Mouse (Mus musculus) stomach, embryonic 16.5 days (tissue): ENCODE measurements around the gene Foxp1. TPM values are rescaled to one million over a fixed set of nuclear protein-coding genes. Genes with fewer than 3 reads are reported as not detected.

Experiments used
- ATAC-seq: fragments of 200-750 bp; cut with Nextera tagmentation; 2 replicates; pipeline ENCODE4 v1.8.0; 2017; ENCODE audit warnings: moderate number of reproducible peaks, moderate TSS enrichment; ENCODE audit not compliant: insufficient read depth, low FRiP score
- H3K27ac ChIP-seq: fragments of 300-500 bp; sonication (generic); 2 replicates; pipeline ENCODE4 v1.5.1; 2014; ENCODE audit warnings: low read length
- H3K27me3 ChIP-seq: fragments of 300-500 bp; sonication (generic); 2 replicates; pipeline ENCODE4 v1.6.1; 2014; ENCODE audit warnings: low read length, control low read depth, mixed read lengths; ENCODE audit not compliant: control insufficient read depth, insufficient read depth
- H3K36me3 ChIP-seq: fragments of 300-500 bp; sonication (generic); 2 replicates; pipeline ENCODE4 v1.6.1; 2014; ENCODE audit warnings: low read length; ENCODE audit not compliant: control insufficient read depth, insufficient read depth
- H3K4me1 ChIP-seq: fragments of 300-500 bp; sonication (generic); 2 replicates; pipeline ENCODE4 v1.6.1; 2014; ENCODE audit warnings: low read length, control low read depth, mixed read lengths; ENCODE audit not compliant: control insufficient read depth, insufficient read depth
- H3K4me2 ChIP-seq: fragments of 300-500 bp; sonication (generic); 2 replicates; pipeline ENCODE4 v1.6.1; 2014; ENCODE audit warnings: low read depth, low read length, mixed read lengths
- H3K4me3 ChIP-seq: fragments of 300-500 bp; sonication (generic); replicated peaks from 2 replicates; pipeline ENCODE4 v1.5.1; 2014; ENCODE audit warnings: mild to moderate bottlenecking, low read length
- H3K9ac ChIP-seq: fragments of 300-500 bp; sonication (generic); 2 replicates; pipeline ENCODE4 v1.6.1; 2014; ENCODE audit warnings: low read length
- H3K9me3 ChIP-seq: fragments of 300-500 bp; sonication (generic); replicated peaks from 2 replicates; pipeline ENCODE4 v1.6.1; 2016; ENCODE audit warnings: low read length, control low read depth; ENCODE audit not compliant: control insufficient read depth
- WGBS: fragments of 180-500 bp; shearing (Covaris S2); extraction: QIAGEN DNeasy Blood & Tissue Kit; methylation state at CpG from one replicate; pipeline ENCODE4 v1.1.7; 2014; 5-methylcytosine and 5-hydroxymethylcytosine counted together
- microRNA-seq: library from miRNA; unstranded; fragments of <30 nt; microRNA quantifications from one replicate; pipeline ENCODE4, GENCODE M21; 2016
- polyA plus RNA-seq: library from polyadenylated mRNA; unstranded; fragments of >200 nt; fragmentation: Nextera tagmentation; extraction: Ambion mirVana; gene quantifications from 2 replicates; pipeline ENCODE4 v1.2.1, GENCODE M21; 2015

Foxp1 gene
- polyA plus RNA-seq, 1 experiment from 2014 or later, result 108 TPM

- Histone ChIP-seq H3K36me3 (peaks cover 44% of the 10 kb centered on the region), H3K4me2 (no peak overlapping the region), H3K27me3 (no peaks in the 10 kb centered on the region), H3K4me1 (no peaks in the 10 kb centered on the region), H3K9ac (no peak overlapping the region), H3K4me3 (no peak overlapping the region), H3K9me3 (no peaks in the 10 kb centered on the region), H3K27ac (no peak overlapping the region)
- no peak for ATAC-seq
- WGBS, result 76% methylated on average over 15 of the region's 15 CpGs
Measured at GRCm38 (mm10) chr6:98930652-98931300, 591.7 kb downstream of the Foxp1 start.

GRCm38 (mm10) chr6:98928365-98928764 lies 594.2 kb downstream of the Foxp1 start:
- 70% methylated on average over 8 of the region's 8 CpGs for WGBS
- Histone ChIP-seq H3K9me3 (no peaks in the 10 kb centered on the region), H3K9ac (no peak overlapping the region), H3K4me1 (no peaks in the 10 kb centered on the region), H3K27me3 (no peaks in the 10 kb centered on the region), H3K27ac (no peak overlapping the region), H3K4me3 (no peak overlapping the region), H3K36me3 (peaks cover 27% of the 10 kb centered on the region), H3K4me2 (no peak overlapping the region)
- ATAC-seq, result no peak

- Histone ChIP-seq H3K4me1 (no peaks in the 10 kb centered on the region), H3K4me2 (no peak overlapping the region), H3K27ac (no peak overlapping the region), H3K4me3 (no peak overlapping the region), H3K27me3 (no peaks in the 10 kb centered on the region), H3K9ac (no peak overlapping the region), H3K36me3 (no peaks in the 10 kb centered on the region), H3K9me3 (no peaks in the 10 kb centered on the region)
- 87% methylated on average over 6 of the region's 6 CpGs for WGBS
- no peak for ATAC-seq
Measured at GRCm38 (mm10) chr6:98901259-98901658, 621.3 kb downstream of the Foxp1 start.

GRCm38 (mm10) chr6:98878208-98878607 lies 644.3 kb downstream of the Foxp1 start:
- Histone ChIP-seq H3K9me3 (no peaks in the 10 kb centered on the region), H3K27ac (no peak overlapping the region), H3K4me1 (no peaks in the 10 kb centered on the region), H3K36me3 (no peaks in the 10 kb centered on the region), H3K4me2 (no peak overlapping the region), H3K9ac (no peak overlapping the region), H3K27me3 (no peaks in the 10 kb centered on the region), H3K4me3 (no peak overlapping the region)
- no peak for ATAC-seq
- WGBS, result 81% methylated on average over 1 of the region's 1 CpGs

- H3K36me3 ChIP-seq, result no peaks in the 10 kb centered on the region
- no peaks in the 10 kb centered on the region for H3K9me3 ChIP-seq
- H3K4me3 ChIP-seq, result no peak overlapping the region
- H3K4me1 ChIP-seq, result no peaks in the 10 kb centered on the region; the same call in 1 of the 2 replicates
- H3K4me2 ChIP-seq, result no peak overlapping the region
- H3K27me3 ChIP-seq, result no peaks in the 10 kb centered on the region
- 70% methylated on average over 2 of the region's 2 CpGs for WGBS
- H3K27ac ChIP-seq, result no peak overlapping the region
- no peak for ATAC-seq
- no peak overlapping the region for H3K9ac ChIP-seq
Measured at GRCm38 (mm10) chr6:98876401-98876800, 646.1 kb downstream of the Foxp1 start.

Small RNAs within 50 kb of the gene (microRNA-seq; reads per million reads assigned to microRNA genes)
- gene Gm22328 (not detected), gene Gm49348 (not detected)

Other genes starting within 250 kb of the Foxp1 start
- gene Eif4e3, start 144.1 kb upstream of the Foxp1 start, polyA plus RNA-seq, result 10.9 and 11.3 TPM in 2 replicates
- gene Gm20696, start 144.1 kb upstream of the Foxp1 start, polyA plus RNA-seq, result 1.9 and 2.0 TPM in 2 replicates
- 1.2 and 1.6 TPM in 2 replicates for gene Gpr27, start 170.0 kb upstream of the Foxp1 start, polyA plus RNA-seq
- 0.27 TPM in 1 of 2 replicates, not detected in the other for gene Prok2, start 203.7 kb upstream of the Foxp1 start, polyA plus RNA-seq